In the genomic region with DNA sequence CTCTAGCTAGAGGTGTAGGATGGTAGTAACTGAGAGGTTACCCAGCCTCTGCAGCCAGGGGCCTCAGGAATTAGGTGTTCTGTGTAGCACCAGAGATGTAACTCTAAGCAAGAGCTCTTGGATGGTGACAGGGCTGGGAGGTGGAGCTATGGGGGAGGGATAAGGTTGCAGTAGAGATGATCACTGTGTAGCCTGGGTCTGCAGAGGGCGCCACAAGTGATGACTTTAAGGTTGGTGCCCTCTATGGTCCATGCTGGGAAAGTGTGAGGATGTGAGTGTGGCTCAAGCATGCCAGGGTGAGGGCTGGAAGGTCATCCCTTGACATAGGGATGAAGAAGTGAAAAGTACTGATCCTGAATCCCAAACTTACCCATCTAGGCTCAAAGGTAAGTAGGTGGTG, we compare ENCODE assay signal across 16 mouse cellular contexts. TPM values are rescaled to one million over a fixed set of nuclear protein-coding genes. Genes with fewer than 3 reads are reported as not detected.
A peak's percentile ranks its signal among the peaks of the same experiment; 100 is the strongest.
DNase-seq lines count a peak whose midpoint lies in the region; ATAC-seq lines count a peak whose summit lies in the region.
"Had no signal": no experiment of that assay in that cellular context is flagged by ENCODE, and none has a peak within 500 bp of the region (broad histone marks: within the 10 kb centered on the region; RNA-seq: fewer than 3 reads in every experiment).

No protein-coding gene starts in this region.

- H3K27ac ChIP-seq in midbrain, embryonic 11.5 days (ENCODE audit: low read depth, low read length) = no peak overlapping the region
- no peak overlapping the region for H3K27ac ChIP-seq in midbrain, embryonic 14.5 days (replicated peaks; ENCODE audit: low read depth, low read length)
- H3K27ac ChIP-seq: heart, embryonic 10.5 days; hindbrain, embryonic 12.5 days had no signal

- H3K9ac ChIP-seq in midbrain, embryonic 11.5 days (ENCODE audit: low read length) = no peak overlapping the region
- H3K9ac ChIP-seq in midbrain, embryonic 14.5 days (replicated peaks; ENCODE audit: low read length) = no peak overlapping the region
- H3K9ac ChIP-seq: hindbrain, embryonic 12.5 days had no signal

- no peaks in the 10 kb centered on the region for H3K9me3 ChIP-seq in midbrain, embryonic 11.5 days (ENCODE audit: control insufficient read depth, low read length)
- no peaks in the 10 kb centered on the region for H3K9me3 ChIP-seq in midbrain, embryonic 14.5 days (ENCODE audit: control insufficient read depth, low read length)
- H3K9me3 ChIP-seq: heart, embryonic 10.5 days; hindbrain, embryonic 12.5 days had no signal

- no peaks in the 10 kb centered on the region for H3K27me3 ChIP-seq in midbrain, embryonic 11.5 days (ENCODE audit: control insufficient read depth, insufficient read depth, low read length)
- no peaks in the 10 kb centered on the region for H3K27me3 ChIP-seq in midbrain, embryonic 14.5 days (ENCODE audit: control insufficient read depth, insufficient read depth, low read length)
- H3K27me3 ChIP-seq: hindbrain, embryonic 12.5 days had no signal

- H3K4me1 ChIP-seq in midbrain, embryonic 11.5 days (ENCODE audit: control insufficient read depth, insufficient read depth, low read length) = no peaks in the 10 kb centered on the region
- H3K4me1 ChIP-seq in midbrain, embryonic 14.5 days (ENCODE audit: control insufficient read depth, insufficient read depth, low read length) = no peaks in the 10 kb centered on the region
- H3K4me1 ChIP-seq: heart, embryonic 10.5 days; hindbrain, embryonic 12.5 days had no signal

- no peak overlapping the region for H3K4me3 ChIP-seq in midbrain, embryonic 11.5 days (ENCODE audit: low read depth, low read length)
- H3K4me3 ChIP-seq in midbrain, embryonic 14.5 days (replicated peaks; ENCODE audit: low read depth, low read length) = no peak overlapping the region
- H3K4me3 ChIP-seq: heart, embryonic 10.5 days; hindbrain, embryonic 12.5 days had no signal

- ATAC-seq in CD4-positive, CD25-positive, alpha-beta regulatory T cell, adult 4 months = no peak
- no peak for ATAC-seq in midbrain, embryonic 11.5 days (ENCODE audit: low FRiP score)
- ATAC-seq in midbrain, embryonic 14.5 days (ENCODE audit: low FRiP score, low TSS enrichment) = no peak

- WGBS in midbrain, embryonic 11.5 days = 12% methylated on average over 1 of the region's 1 CpGs
- WGBS in midbrain, embryonic 14.5 days = 15% methylated on average over 1 of the region's 1 CpGs

- H3K4me2 ChIP-seq in midbrain, embryonic 11.5 days = no peak overlapping the region
- no peak overlapping the region for H3K4me2 ChIP-seq in midbrain, embryonic 14.5 days (ENCODE audit: low read length)
- H3K4me2 ChIP-seq: hindbrain, embryonic 12.5 days had no signal

- peak; percentile 54 for DNase-seq in CD4-positive, CD25-positive, alpha-beta regulatory T cell, adult 2 months (ENCODE audit: low read depth, low spot score)
- peak; percentile 72 for DNase-seq in midbrain, embryonic 11.5 days (ENCODE audit: low spot score, missing footprints)
- no peak for DNase-seq in midbrain, embryonic 14.5 days
- peak; percentile 47 for DNase-seq in induced T-regulatory cell, adult 2 months (ENCODE audit: low read depth)
- peak; percentile 30 to 39 for DNase-seq in thymus, postnatal 36 days
- DNase-seq in left cerebral cortex, adult 18-20 months (ENCODE audit: low spot score in 2 of 2) = no peak
- no peak for DNase-seq in cerebellum, postnatal 14 days
- DNase-seq: adrenal gland, postnatal 36 days; cerebellum, adult 11 months; embryo, embryonic 11 days had no signal

- no peaks in the 10 kb centered on the region for H3K36me3 ChIP-seq in midbrain, embryonic 11.5 days (ENCODE audit: control insufficient read depth, insufficient read depth, low read length)
- no peaks in the 10 kb centered on the region for H3K36me3 ChIP-seq in midbrain, embryonic 14.5 days (ENCODE audit: control insufficient read depth, insufficient read depth, low read length)
- H3K36me3 ChIP-seq: heart, embryonic 10.5 days; hindbrain, embryonic 12.5 days had no signal

RNA-seq across cellular contexts. Expression of a gene that starts 11.8 kb away (rescaled TPM):
- polyA plus RNA-seq in CD4-positive, CD25-positive, alpha-beta regulatory T cell, adult 4 months (2017; shearing (Covaris generic)) = 10 to 100 TPM; 10.5 to 11.7 TPM
- polyA plus RNA-seq in midbrain, embryonic 11.5 days (2014; fragmentation: Nextera tagmentation; extraction: Ambion mirVana) = 16.2 and 16.8 TPM in 2 replicates
- polyA plus RNA-seq in midbrain, embryonic 14.5 days (2014; fragmentation: Nextera tagmentation; extraction: Ambion mirVana) = 28.2 and 33.5 TPM in 2 replicates
- 1 to 10 TPM; 5.7 to 5.8 TPM for total RNA-seq in left cerebral cortex, adult 18-20 months (2021)

RNA-seq across cellular contexts. Expression of a gene that starts 20.1 kb away (rescaled TPM):
- polyA plus RNA-seq in CD4-positive, CD25-positive, alpha-beta regulatory T cell, adult 4 months (2017; shearing (Covaris generic)) = not detected
- not detected in 2 replicates for polyA plus RNA-seq in midbrain, embryonic 11.5 days (2014; fragmentation: Nextera tagmentation; extraction: Ambion mirVana)
- polyA plus RNA-seq in midbrain, embryonic 14.5 days (2014; fragmentation: Nextera tagmentation; extraction: Ambion mirVana) = not detected in 2 replicates
- not detected for total RNA-seq in left cerebral cortex, adult 18-20 months (2021)
- total RNA-seq: adrenal gland, postnatal 36 days had no signal
- polyA plus RNA-seq: frontal cortex, adult 2 months; heart, embryonic 10.5 days; hindbrain, embryonic 12.5 days; kidney, embryonic 14.5 days; neural tube, embryonic 11.5 days had no signal

RNA-seq across cellular contexts. Expression of a gene that starts 44.0 kb away (rescaled TPM):
- polyA plus RNA-seq in CD4-positive, CD25-positive, alpha-beta regulatory T cell, adult 4 months (2017; shearing (Covaris generic)) = 1 to 10 TPM in 1 of 2 experiments, under 1 TPM in 1; 0.55 to 1.3 TPM
- not detected in 2 replicates for polyA plus RNA-seq in midbrain, embryonic 11.5 days (2014; fragmentation: Nextera tagmentation; extraction: Ambion mirVana)
- 0.07 TPM in 1 of 2 replicates, not detected in the other for polyA plus RNA-seq in midbrain, embryonic 14.5 days (2014; fragmentation: Nextera tagmentation; extraction: Ambion mirVana)
- under 1 TPM in 1 of 2 experiments, not detected in 1; 0.16 TPM for total RNA-seq in left cerebral cortex, adult 18-20 months (2021)
- polyA plus RNA-seq: kidney, embryonic 14.5 days had no signal

Comparison
In these comparisons a context has a peak if more than half of its experiments do, and no peak if none do; other contexts are left out.
1. DNase-seq: peak in CD4-positive, CD25-positive, alpha-beta regulatory T cell, adult 2 months (single experiment), midbrain, embryonic 11.5 days (single experiment), induced T-regulatory cell, adult 2 months (single experiment) and thymus, postnatal 36 days (2 of 2); none in midbrain, embryonic 14.5 days (single experiment), left cerebral cortex, adult 18-20 months (0 of 2) and cerebellum, postnatal 14 days (0 of 2).